Mouse (Mus musculus) MEL (cell line): Measurements from ENCODE around the gene Ispd. TPM values are rescaled to one million over a fixed set of nuclear protein-coding genes. Genes with fewer than 3 reads are reported as not detected.

Experiments used
- DNase-seq: peaks from one replicate; pipeline ENCODE4 v3.0.0; 2011; ENCODE audit warnings: low read depth, low spot score
- H3K27ac ChIP-seq: 2 replicates; pipeline ENCODE4 v1.5.1; 2012; ENCODE audit warnings: low read depth, mild to moderate bottlenecking, control low read depth, low read length, moderate library complexity; ENCODE audit not compliant: control insufficient read depth
- H3K27me3 ChIP-seq, 2 experiments: fragments of 150-350 bp in 1 of 2; sonication (generic) in 1 of 2; 2 replicates each; pipeline ENCODE4 v1.6.1; 2012; ENCODE audit warnings: low read length in 2 of 2, mild to moderate bottlenecking in 2 of 2, improper control_type of control experiment in 1 of 2, moderate library complexity in 1 of 2; ENCODE audit not compliant: insufficient read depth in 2 of 2, control insufficient read depth in 1 of 2
- H3K36me3 ChIP-seq, 2 experiments: 2 replicates each; pipeline ENCODE4 v1.6.1; 2012 to 2014; ENCODE audit warnings: low read length in 2 of 2, improper control_type of control experiment in 1 of 2, inconsistent platforms in 1 of 2, mild to moderate bottlenecking in 1 of 2; ENCODE audit not compliant: insufficient read depth in 2 of 2, control insufficient read depth in 1 of 2
- H3K4me1 ChIP-seq, 2 experiments: fragments of 150-350 bp in 1 of 2; sonication (generic) in 1 of 2; 2 replicates each; pipeline ENCODE4 v1.6.1; 2012; ENCODE audit warnings: low read length in 2 of 2, improper control_type of control experiment in 1 of 2, mild to moderate bottlenecking in 1 of 2; ENCODE audit not compliant: insufficient read depth in 2 of 2, control insufficient read depth in 1 of 2
- H3K4me3 ChIP-seq, 2 experiments: fragments of 150-350 bp in 1 of 2; sonication (generic) in 1 of 2; 2 replicates each; pipeline ENCODE4 v1.5.1; 2012; ENCODE audit warnings: low read depth in 2 of 2, low read length in 2 of 2, mild to moderate bottlenecking in 2 of 2, moderate library complexity in 2 of 2, control low read depth in 1 of 2, improper control_type of control experiment in 1 of 2; ENCODE audit not compliant: control insufficient read depth in 1 of 2, insufficient read depth in 1 of 2
- H3K79me2 ChIP-seq: 2 replicates; pipeline ENCODE4 v1.6.1; 2012; ENCODE audit warnings: mild to moderate bottlenecking, low read length, moderate library complexity; ENCODE audit not compliant: control insufficient read depth, poor library complexity, insufficient read depth
- H3K9ac ChIP-seq: 2 replicates; pipeline ENCODE4 v1.6.1; 2012; ENCODE audit warnings: low read depth, mild to moderate bottlenecking, control low read depth, low read length, moderate library complexity; ENCODE audit not compliant: control insufficient read depth, poor library complexity, severe bottlenecking
- H3K9me3 ChIP-seq: fragments of 150-350 bp; sonication (generic); replicated peaks from 2 replicates; pipeline ENCODE4 v1.6.1; 2012; ENCODE audit warnings: mild to moderate bottlenecking, low read length, improper control_type of control experiment, moderate library complexity; ENCODE audit not compliant: insufficient read depth
- BHLHE40 ChIP-seq: IDR thresholded peaks from 2 replicates; pipeline ENCODE4 v1.6.1; 2012; ENCODE audit warnings: low read depth, mild to moderate bottlenecking, inconsistent platforms, low read length, improper control_type of control experiment, borderline replicate concordance
- CHD1 ChIP-seq: IDR thresholded peaks from 2 replicates; pipeline ENCODE4 v1.6.1; 2012; ENCODE audit warnings: low read depth, mild to moderate bottlenecking, inconsistent platforms, low read length, improper control_type of control experiment
- CHD2 ChIP-seq: IDR thresholded peaks from 2 replicates; pipeline ENCODE4 v1.6.1; 2011; ENCODE audit warnings: low read length, improper control_type of control experiment
- CTCF ChIP-seq, 3 experiments: IDR thresholded peaks in 2 of 3; conservative IDR thresholded peaks in 1 of 3; 2 replicates each; pipeline ENCODE4 v1.5.1; 2011 to 2012; ENCODE audit warnings: low read length in 3 of 3, low read depth in 2 of 3, mild to moderate bottlenecking in 2 of 3, improper control_type of control experiment in 1 of 3, inconsistent platforms in 1 of 3, mixed read lengths in 1 of 3, moderate library complexity in 1 of 3; ENCODE audit not compliant: control insufficient read depth in 1 of 3, insufficient read depth in 1 of 3, poor library complexity in 1 of 3, severe bottlenecking in 1 of 3
- E2F4 ChIP-seq: IDR thresholded peaks from 2 replicates; pipeline ENCODE4 v1.6.1; 2011; ENCODE audit warnings: low read depth, low read length, improper control_type of control experiment, borderline replicate concordance
- ELF1 ChIP-seq: IDR thresholded peaks from 2 replicates; pipeline ENCODE4 v1.6.1; 2014; ENCODE audit warnings: low read depth, mild to moderate bottlenecking, inconsistent platforms, low read length, improper control_type of control experiment, moderate library complexity
- EP300 ChIP-seq, 2 experiments: IDR thresholded peaks; 2 replicates each; pipeline ENCODE4 v1.6.1; 2011; ENCODE audit warnings: improper control_type of control experiment in 2 of 2, low read length in 2 of 2, low read depth in 1 of 2, mild to moderate bottlenecking in 1 of 2
- GABPA ChIP-seq: IDR thresholded peaks from 2 replicates; pipeline ENCODE4 v1.6.1; 2012; ENCODE audit warnings: low read depth, mild to moderate bottlenecking, inconsistent platforms, low read length, improper control_type of control experiment, moderate library complexity
- GATA1 ChIP-seq: IDR thresholded peaks from 2 replicates; pipeline ENCODE4 v1.6.1; 2011; ENCODE audit warnings: low read depth, low read length, improper control_type of control experiment
- HCFC1 ChIP-seq: IDR thresholded peaks from 2 replicates; pipeline ENCODE4 v1.6.1; 2012; ENCODE audit warnings: low read depth, mild to moderate bottlenecking, inconsistent platforms, low read length, improper control_type of control experiment, moderate library complexity
- JUND ChIP-seq: IDR thresholded peaks from 2 replicates; pipeline ENCODE4 v1.6.1; 2011; ENCODE audit warnings: low read depth, mild to moderate bottlenecking, improper control_type of control experiment, low read length
- MAX ChIP-seq: IDR thresholded peaks from 2 replicates; pipeline ENCODE4 v1.6.1; 2011; ENCODE audit warnings: low read length, improper control_type of control experiment
- MAZ ChIP-seq: IDR thresholded peaks from 2 replicates; pipeline ENCODE4 v1.6.1; 2012; ENCODE audit warnings: low read depth, mild to moderate bottlenecking, inconsistent platforms, low read length, improper control_type of control experiment
- MXI1 ChIP-seq: IDR thresholded peaks from 2 replicates; pipeline ENCODE4 v1.6.1; 2011; ENCODE audit warnings: mild to moderate bottlenecking, low read depth, low read length, improper control_type of control experiment
- MYB ChIP-seq: IDR thresholded peaks from 2 replicates; pipeline ENCODE4 v1.6.1; 2011; ENCODE audit warnings: mild to moderate bottlenecking, low read depth, low read length, improper control_type of control experiment
- MYC ChIP-seq: IDR thresholded peaks from 2 replicates; pipeline ENCODE4 v1.6.1; 2011; ENCODE audit warnings: low read depth, mild to moderate bottlenecking, low read length, improper control_type of control experiment, moderate library complexity
- POLR2AphosphoS5 ChIP-seq: IDR thresholded peaks from 2 replicates; pipeline ENCODE4 v1.6.1; 2012; ENCODE audit warnings: low read depth, borderline replicate concordance, mild to moderate bottlenecking, inconsistent platforms, low read length, moderate library complexity, mixed read lengths
- RAD21 ChIP-seq: IDR thresholded peaks from 2 replicates; pipeline ENCODE4 v1.6.1; 2011; ENCODE audit warnings: mild to moderate bottlenecking, low read depth, low read length, improper control_type of control experiment
- RCOR1 ChIP-seq: IDR thresholded peaks from 2 replicates; pipeline ENCODE4 v1.6.1; 2012; ENCODE audit warnings: low read depth, mild to moderate bottlenecking, inconsistent platforms, low read length, improper control_type of control experiment
- SMC3 ChIP-seq: IDR thresholded peaks from 2 replicates; pipeline ENCODE4 v1.6.1; 2011; ENCODE audit warnings: low read depth, low read length, improper control_type of control experiment
- TAL1 ChIP-seq: IDR thresholded peaks from 2 replicates; pipeline ENCODE4 v1.6.1; 2012; ENCODE audit warnings: mild to moderate bottlenecking, inconsistent platforms, low read length, moderate library complexity, mixed read lengths
- TBP ChIP-seq: IDR thresholded peaks from 2 replicates; pipeline ENCODE4 v1.8.0; 2011; ENCODE audit warnings: low read depth, low read length, improper control_type of control experiment
- TCF12 ChIP-seq: IDR thresholded peaks from 2 replicates; pipeline ENCODE4 v1.6.1; 2014; ENCODE audit warnings: low read depth, mild to moderate bottlenecking, inconsistent platforms, low read length, improper control_type of control experiment, moderate library complexity
- UBTF ChIP-seq: IDR thresholded peaks from 2 replicates; pipeline ENCODE4 v1.6.1; 2012; ENCODE audit warnings: low read depth, mild to moderate bottlenecking, inconsistent platforms, low read length, improper control_type of control experiment, moderate library complexity, borderline replicate concordance; ENCODE audit not compliant: insufficient read depth
- ZC3H11A ChIP-seq: IDR thresholded peaks from 2 replicates; pipeline ENCODE4 v1.6.1; 2012; ENCODE audit warnings: low read depth, mild to moderate bottlenecking, inconsistent platforms, low read length, improper control_type of control experiment
- ZKSCAN1 ChIP-seq: IDR thresholded peaks from 2 replicates; pipeline ENCODE4 v1.6.1; 2012; ENCODE audit warnings: low read depth, mild to moderate bottlenecking, inconsistent platforms, low read length, improper control_type of control experiment, moderate library complexity
- ZNF384 ChIP-seq: IDR thresholded peaks from 2 replicates; pipeline ENCODE4 v1.6.1; 2012; ENCODE audit warnings: low read depth, mild to moderate bottlenecking, inconsistent platforms, low read length, improper control_type of control experiment
- polyA plus RNA-seq, 2 experiments: library from polyadenylated mRNA; stranded (reverse) in 1 of 2; unstranded in 1 of 2; fragments of >175 nt in 1 of 2; fragments of >200 nt in 1 of 2; gene quantifications; 2 replicates each; pipeline versions ENCODE4 v1.2.1 to v1.2.4; 2012; ENCODE audit warnings: low replicate concordance in 2 of 2, low read depth in 1 of 2; ENCODE audit not compliant: insufficient read length in 2 of 2, insufficient read depth in 1 of 2, missing spikeins in 1 of 2
- total RNA-seq: library from RNA; depleted of rRNA; stranded (reverse); fragments of 300-350 nt; gene quantifications from 2 replicates; pipeline ENCODE4 v1.2.3, GENCODE M21; 2012

The Ispd gene
- total and polyA plus RNA-seq, 3 experiments = 2.4 to 54.1 (median 2.8) TPM

- no peak for TF ChIP-seq ZKSCAN1
These were observed 323.1 kb downstream of the Ispd start (continued) for GRCm38 (mm10) chr12:36704380-36704779.

GRCm38 (mm10) chr12:36708810-36709209, 327.6 kb downstream of the Ispd start:
- H3K4me1 ChIP-seq = no peaks in the 10 kb centered on the region
- H3K27me3 ChIP-seq = peaks cover 1 to 2% of the 10 kb centered on the region in 2 experiments; a peak in 1 of 4 replicates
- H3K27ac ChIP-seq = no peak overlapping the region
- H3K4me3 ChIP-seq = no peak overlapping the region
- DNase-seq = no peak
- H3K79me2 ChIP-seq = no peaks in the 10 kb centered on the region
- H3K36me3 ChIP-seq = no peaks in the 10 kb centered on the region
- H3K9me3 ChIP-seq = no peaks in the 10 kb centered on the region
- no peak overlapping the region for H3K9ac ChIP-seq
- TF ChIP-seq GABPA (no peak), TBP (no peak), ZKSCAN1 (no peak), CHD2 (no peak), JUND (no peak), MXI1 (no peak), ZC3H11A (no peak), ELF1 (no peak), TCF12 (peak; percentile 19; the same call in 1 of the 2 replicates), TAL1 (no peak), EP300 (IDR thresholded peaks at IDR 0.05; ENCODE audit: low read depth in 1 of 2, low read length in 2 of 2) (peak in 1 of 2 experiments; percentile 37; a peak in 1 of 4 replicates), MAX (no peak), POLR2AphosphoS5 (no peak), MYB (no peak), CHD1 (no peak)

- TF ChIP-seq HCFC1 (no peak), MAZ (no peak), RAD21 (peak; percentile 78), RCOR1 (no peak), EP300 (IDR thresholded peaks at IDR 0.05; ENCODE audit: low read depth in 1 of 2, low read length in 2 of 2) (no peak), ZNF384 (peak; percentile 65), CTCF (IDR thresholded peaks at IDR 0.05 in 2 of 3, conservative IDR thresholded peaks at IDR 0.05 in 1 of 3; ENCODE audit: control insufficient read depth in 1 of 3, insufficient read depth in 1 of 3, low read depth in 2 of 3, low read length in 3 of 3, poor library complexity in 1 of 3, severe bottlenecking in 1 of 3) (peak in 2 of 3 experiments; percentile 53 to 61; a peak in 5 of 6 replicates), BHLHE40 (no peak), MYC (no peak), E2F4 (no peak), SMC3 (peak; percentile 61), UBTF (no peak), TAL1 (no peak), MAX (no peak), GATA1 (no peak), ZC3H11A (peak; percentile 45; the same call in 1 of the 2 replicates)
- peak; percentile 56 for DNase-seq
- Histone ChIP-seq H3K4me3 (no peak overlapping the region), H3K27ac (no peak overlapping the region), H3K79me2 (no peaks in the 10 kb centered on the region), H3K4me1 (no peaks in the 10 kb centered on the region), H3K36me3 (no peaks in the 10 kb centered on the region), H3K27me3 (peaks cover 1 to 2% of the 10 kb centered on the region in 2 experiments; a peak in 1 of 4 replicates), H3K9me3 (no peaks in the 10 kb centered on the region), H3K9ac (no peak overlapping the region)
These were observed 332.8 kb downstream of the Ispd start for GRCm38 (mm10) chr12:36713866-36714662.
